Mouse (Mus musculus) adrenal gland, postnatal 14 days (tissue): ENCODE results near the gene Sec14l1. TPM values are rescaled to one million over a fixed set of nuclear protein-coding genes. Genes with fewer than 3 reads are reported as not detected.

Experiments
- DNase-seq: peaks from one replicate; pipeline ENCODE4 v3.0.0; 2021; ENCODE audit warnings: mixed read lengths
- microRNA-seq, 2 experiments: library from miRNA; unstranded; fragments of <30 nt; microRNA quantifications; one replicate each; pipeline ENCODE4 v1.2.0; 2021
- total RNA-seq: library from RNA; stranded (reverse); gene quantifications from 2 replicates; pipeline ENCODE4 v1.2.3, GENCODE M21; 2021

Sec14l1 gene
- total RNA-seq, 1 experiment from 2014 or later = 119 TPM

DNA sequence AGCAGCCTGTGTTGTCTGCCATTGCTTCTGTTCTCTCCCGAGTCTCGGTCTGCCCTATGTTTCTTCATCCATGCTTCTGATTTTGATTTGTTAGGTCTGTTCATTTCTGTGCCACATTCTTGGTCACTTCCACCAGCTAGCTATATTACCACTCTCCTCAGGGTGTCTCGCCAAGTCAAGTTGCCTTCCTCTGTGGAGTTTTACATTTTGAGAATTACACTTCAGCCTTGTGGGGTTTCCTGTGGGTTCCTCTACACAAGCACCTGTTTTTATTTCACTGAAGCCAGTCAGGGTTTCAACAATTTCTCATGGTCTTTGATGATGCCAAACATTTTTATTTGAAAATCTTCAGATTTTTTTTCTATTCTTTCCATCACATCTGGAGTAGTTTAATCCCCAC, 67.8 kb downstream of the Sec14l1 start:
- DNase-seq = no peak

- DNase-seq = no peak
These were observed 68.3 kb downstream of the Sec14l1 start for GRCm38 (mm10) chr11:117183299-117183698.

GRCm38 (mm10) chr11:117183841-117184240, 68.9 kb downstream of the Sec14l1 start:
- DNase-seq = no peak

GRCm38 (mm10) chr11:117185076-117185933, 70.3 kb downstream of the Sec14l1 start:
- no peak for DNase-seq

- DNase-seq = peak; percentile 61
These were observed 76.6 kb downstream of the Sec14l1 start for GRCm38 (mm10) chr11:117191524-117191923.

GRCm38 (mm10) chr11:117194475-117194937, 79.5 kb downstream of the Sec14l1 start:
- no peak for DNase-seq

DNA sequence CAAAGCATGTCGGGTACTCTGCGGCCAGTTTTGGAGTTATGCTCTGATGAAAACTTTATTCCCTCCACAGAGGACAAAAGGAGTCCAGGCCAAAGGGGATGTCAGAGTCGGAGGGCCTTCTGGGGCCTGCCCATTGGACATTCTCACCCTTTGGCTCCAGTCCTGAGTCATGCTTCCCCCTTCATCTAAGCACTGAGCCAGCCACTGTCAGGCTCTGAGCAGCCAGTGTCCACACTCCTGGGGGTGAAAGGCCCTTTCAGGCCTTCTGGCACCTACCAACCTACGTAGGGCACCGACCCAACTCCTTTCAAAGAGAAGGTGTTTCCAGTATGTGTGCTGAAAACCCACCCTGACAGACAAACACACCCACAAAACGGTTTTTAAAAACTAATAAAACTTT, 80.6 kb downstream of the Sec14l1 start:
- DNase-seq = peak; percentile 52

DNA sequence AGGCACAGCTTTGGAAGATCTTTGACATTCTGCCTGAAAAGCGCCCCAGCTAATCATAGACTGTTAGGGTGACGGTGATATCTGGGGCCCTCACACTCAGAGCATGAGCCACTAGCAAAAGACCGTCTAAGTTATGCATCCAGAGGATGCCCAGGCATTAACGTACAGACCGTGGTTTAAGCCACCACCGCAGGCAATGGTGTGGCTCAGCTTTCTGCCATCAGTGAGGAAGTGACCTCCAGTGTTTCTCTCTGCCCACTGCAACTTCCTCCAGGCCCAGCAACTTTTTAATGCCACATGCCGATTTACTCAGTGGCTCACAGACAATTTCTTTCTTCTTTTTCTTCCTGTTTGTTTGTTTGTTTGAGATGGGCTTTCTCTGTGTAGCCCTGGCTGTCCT, 81.7 kb downstream of the Sec14l1 start:
- DNase-seq = no peak

- DNase-seq = no peak
These were observed 83.2 kb downstream of the Sec14l1 start for GRCm38 (mm10) chr11:117198122-117198521.

- DNase-seq = peak; percentile 39
These were observed 84.6 kb downstream of the Sec14l1 start, which contains the start of gene Sept9 for GRCm38 (mm10) chr11:117199282-117200175. TSS of gene Sept9 (plus strand) at chr11:117199661.

- no peak for DNase-seq
These were observed 86.9 kb downstream of the Sec14l1 start for GRCm38 (mm10) chr11:117201846-117202245.

DNA sequence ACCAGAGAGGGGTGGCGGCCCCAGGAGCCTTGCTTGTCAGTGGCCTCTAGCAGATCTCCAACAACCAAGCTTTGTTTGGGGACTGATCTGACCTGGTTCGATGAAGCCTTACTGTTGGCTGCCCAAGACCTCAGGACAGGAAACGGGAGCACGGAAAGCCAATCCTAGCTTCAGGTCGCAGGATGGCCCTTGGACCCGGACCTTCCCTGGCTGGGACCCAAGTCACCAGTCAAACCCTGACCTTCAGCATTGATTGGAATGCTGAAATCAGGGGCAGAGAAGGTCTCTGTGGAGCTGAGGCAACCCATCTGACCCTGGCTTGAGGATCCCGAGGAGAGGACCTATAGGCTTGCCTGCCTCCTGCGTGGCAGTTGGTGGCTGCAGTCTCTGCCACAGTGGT, 89.6 kb downstream of the Sec14l1 start:
- DNase-seq = peak; percentile 30

- peak; percentile 42 for DNase-seq
These were observed 90.1 kb downstream of the Sec14l1 start for GRCm38 (mm10) chr11:117205042-117205441.

DNA sequence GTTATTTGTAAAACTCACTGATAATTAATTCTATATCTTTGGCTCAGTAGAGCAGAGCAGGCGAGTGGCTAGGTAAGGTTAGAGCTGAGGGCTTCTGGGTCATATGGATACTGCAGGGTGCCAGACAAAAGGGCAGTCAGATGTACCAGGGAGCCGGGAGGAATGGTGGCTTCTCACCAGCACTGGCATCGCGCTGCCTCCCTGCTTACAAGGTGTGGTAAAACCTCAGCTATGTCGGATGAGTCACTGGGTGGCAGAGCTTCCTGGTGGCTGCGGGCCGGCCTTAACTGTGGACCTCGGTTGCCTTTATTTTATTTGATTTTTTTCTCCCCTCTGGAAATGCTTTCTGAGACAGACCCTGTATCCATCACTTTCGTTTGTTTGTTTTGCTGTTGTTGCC, 90.5 kb downstream of the Sec14l1 start:
- no peak for DNase-seq

DNA sequence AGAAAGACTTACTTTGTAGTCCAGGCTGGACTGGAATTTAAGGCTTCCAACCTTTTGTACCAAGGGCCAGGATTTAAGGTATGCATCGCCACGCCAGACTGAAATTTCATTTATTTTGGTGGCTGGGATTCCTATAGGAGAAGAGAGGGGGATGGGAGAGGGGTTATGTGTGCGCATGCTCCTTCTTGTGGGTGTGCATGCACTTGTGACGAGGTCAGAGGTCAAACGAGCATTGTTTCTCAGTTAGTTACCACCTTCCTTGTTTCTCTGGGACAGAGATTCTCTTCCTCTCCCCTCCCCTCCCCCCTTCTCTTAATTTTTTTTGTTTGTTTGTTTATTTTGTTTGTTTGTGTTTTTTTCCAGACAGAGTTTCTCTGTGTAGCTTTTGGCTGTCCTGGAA, 92.5 kb downstream of the Sec14l1 start:
- DNase-seq = no peak

GRCm38 (mm10) chr11:117208151-117208673, 93.2 kb downstream of the Sec14l1 start:
- DNase-seq = no peak

Small RNA genes lying within 50 kb of the gene (microRNA-seq; reads per million reads assigned to microRNA genes)
- gene Gm24323 (0 reads per million in 2 experiments), gene Mir6516 (23.9 to 32.0 reads per million in 2 experiments)

Other genes starting within 250 kb of the Sec14l1 start
- gene Mgat5b, start 196.3 kb upstream of the Sec14l1 start, total RNA-seq = 0.56 and 0.59 TPM in 2 replicates
- gene Sept9, start 84.5 kb downstream of the Sec14l1 start, total RNA-seq = 115 and 133 TPM in 2 replicates